Mouse (Mus musculus) cortical plate, adult 2 months (tissue): ENCODE data around the gene Sec61a1.

Experiments
- CTCF ChIP-seq: fragments of 200-500 bp; IDR thresholded peaks from 2 replicates; pipeline ENCODE4 v1.5.1; 2011; ENCODE audit warnings: mild to moderate bottlenecking, control low read depth, low read length; ENCODE audit not compliant: insufficient read depth; ENCODE audit errors: extremely low read depth
- POLR2A ChIP-seq: fragments of 200-500 bp; IDR thresholded peaks from 2 replicates; pipeline ENCODE4 v1.6.1; 2011; ENCODE audit warnings: mild to moderate bottlenecking, low read length, control low read depth; ENCODE audit not compliant: insufficient read depth; ENCODE audit errors: extremely low read depth

GRCm38 (mm10) chr6:88490629-88491354, 27.9 kb downstream of the Sec61a1 start:
- TF ChIP-seq POLR2A (no peak), CTCF (no peak)
